Mouse (Mus musculus) NIH3T3 (cell line): Measurements from ENCODE around the gene Szrd1.

ENCODE experiments used
- DNase-seq: peaks from one replicate; pipeline ENCODE4 v3.0.0-alpha.2; 2012; ENCODE audit warnings: low read depth

Gene Szrd1

GRCm38 (mm10) chr4:141066709-141067515, 72.7 kb downstream of the Szrd1 start:
- no peak for DNase-seq

DNA sequence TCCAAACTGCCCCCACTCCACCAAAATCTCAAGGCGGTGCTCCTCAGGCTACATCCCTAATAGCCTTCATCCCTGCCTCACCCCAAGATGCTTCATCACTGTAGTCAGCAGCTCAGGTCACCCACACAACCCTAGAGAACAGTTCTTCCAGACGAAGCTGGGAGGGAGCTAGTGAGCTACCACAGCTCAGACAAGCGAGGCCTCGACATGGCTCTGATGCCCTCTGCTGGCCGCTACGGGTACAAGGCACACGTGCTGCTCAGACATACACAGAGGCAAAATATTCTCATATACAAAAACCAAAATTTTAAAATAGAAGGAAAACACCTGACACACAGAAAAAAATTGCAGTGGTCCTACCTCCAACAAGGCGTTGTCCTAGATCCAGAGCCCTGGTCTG, 74.5 kb downstream of the Szrd1 start:
- DNase-seq: peak; percentile 91

GRCm38 (mm10) chr4:141064104-141064659, 75.4 kb downstream of the Szrd1 start:
- no peak for DNase-seq
